Mouse (Mus musculus) ES-Bruce4 (cell line): ENCODE data around the gene Mab21l3.

ENCODE experiments used
- CTCF ChIP-seq: IDR thresholded peaks from one replicate; pipeline ENCODE4 v1.8.1; 2011; ENCODE audit warnings: low read depth, low read length
- EP300 ChIP-seq: IDR thresholded peaks from 2 replicates; pipeline ENCODE4 v1.6.1; 2011; ENCODE audit warnings: low read depth, low read length; ENCODE audit not compliant: insufficient read depth
- POLR2A ChIP-seq: IDR thresholded peaks from one replicate; pipeline ENCODE4 v1.8.1; 2011; ENCODE audit warnings: low read length; ENCODE audit not compliant: insufficient read depth

DNA sequence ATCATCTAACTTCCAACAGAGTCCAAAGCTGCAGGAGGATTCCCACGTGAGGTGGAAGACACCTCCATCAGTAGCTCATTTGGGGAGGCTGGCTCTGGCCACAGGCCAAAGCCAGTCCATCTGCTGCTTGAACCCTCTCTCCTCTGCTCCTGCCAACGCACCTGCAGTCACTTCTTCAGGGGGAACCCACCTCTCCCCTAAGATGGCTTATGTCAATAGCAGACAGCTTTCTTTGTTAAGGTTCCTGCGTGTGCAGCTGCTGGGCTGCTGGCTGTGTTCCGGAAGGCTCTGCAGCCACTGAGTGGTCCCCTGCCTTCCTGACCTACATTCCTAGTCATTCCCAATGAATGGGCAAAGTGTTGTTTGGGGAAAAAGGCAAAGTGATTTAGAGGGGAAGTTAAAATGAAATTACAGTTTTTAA lies 18.3 kb upstream of the Mab21l3 start:
- no peak for TF ChIP-seq CTCF
- TF ChIP-seq POLR2A: no peak
- TF ChIP-seq EP300: no peak
